Mouse (Mus musculus) lung, postnatal 25 days (tissue): Measurements from ENCODE around the gene Teddm1a.
"Not testable (repeated sequence)": the region's sequence is repeated elsewhere in the genome, so short reads cannot be mapped to it uniquely, and the experiment has no call there.

Experiments
- DNase-seq: peaks from one replicate; pipeline ENCODE4 v3.0.0; 2022; ENCODE audit warnings: low spot score

Teddm1a gene

GRCm38 (mm10) chr1:153891442-153891841 is at the start of gene Teddm1a:
Gene Teddm1a, plus strand, starts transcription at chr1:153891742.
- no peak for DNase-seq

GRCm38 (mm10) chr1:153842121-153842740 is 49.3 kb upstream of the Teddm1a start:
- DNase-seq, result no peak

- no peak for DNase-seq
Measured at GRCm38 (mm10) chr1:153844042-153844441, 47.5 kb upstream of the Teddm1a start, which contains the start of gene Rgsl1. Gene Rgsl1, minus strand, starts transcription at chr1:153844142.

- no peak for DNase-seq
Measured at GRCm38 (mm10) chr1:153846420-153846819, 45.1 kb upstream of the Teddm1a start.

- DNase-seq, result no peak
Measured at GRCm38 (mm10) chr1:153846867-153847266, 44.7 kb upstream of the Teddm1a start.

- DNase-seq, result not testable (repeated sequence)
Measured at GRCm38 (mm10) chr1:153852696-153853095, 38.8 kb upstream of the Teddm1a start.

GRCm38 (mm10) chr1:153855946-153856345 is 35.6 kb upstream of the Teddm1a start:
- DNase-seq, result no peak

GRCm38 (mm10) chr1:153874045-153874444 is 17.5 kb upstream of the Teddm1a start, which contains the start of gene Teddm1b:
Gene Teddm1b, plus strand, starts transcription at chr1:153874345.
- no peak for DNase-seq

GRCm38 (mm10) chr1:153880391-153880790 is 11.2 kb upstream of the Teddm1a start:
- not testable (repeated sequence) for DNase-seq

- DNase-seq, result no peak
Measured at GRCm38 (mm10) chr1:153886024-153886633, 5.4 kb upstream of the Teddm1a start.

- DNase-seq, result no peak
Measured at GRCm38 (mm10) chr1:153890121-153890520, 1.4 kb upstream of the Teddm1a start.

- DNase-seq, result no peak
Measured at GRCm38 (mm10) chr1:153893746-153894145, 2.2 kb downstream of the Teddm1a start.

- no peak for DNase-seq
Measured at GRCm38 (mm10) chr1:153894201-153894893, 2.8 kb downstream of the Teddm1a start.

GRCm38 (mm10) chr1:153894979-153895378 is 3.4 kb downstream of the Teddm1a start:
- peak; percentile 80 for DNase-seq

GRCm38 (mm10) chr1:153897196-153897595 is 5.7 kb downstream of the Teddm1a start:
- DNase-seq, result no peak

GRCm38 (mm10) chr1:153898989-153899730 is 7.6 kb downstream of the Teddm1a start:
- no peak for DNase-seq

- DNase-seq, result peak; percentile 98
Measured at GRCm38 (mm10) chr1:153899731-153900380, 8.3 kb downstream of the Teddm1a start, which contains the start of the genes Glul and Teddm2. Gene Glul, plus strand, starts transcription at chr1:153899944. Gene Teddm2, minus strand, starts transcription at chr1:153900228.

GRCm38 (mm10) chr1:153900381-153900780 is 8.8 kb downstream of the Teddm1a start:
- DNase-seq, result no peak

- DNase-seq, result peak; percentile 92
Measured at GRCm38 (mm10) chr1:153900860-153901730, 9.6 kb downstream of the Teddm1a start.

- no peak for DNase-seq
Measured at GRCm38 (mm10) chr1:153903006-153903405, 11.5 kb downstream of the Teddm1a start.

- no peak for DNase-seq
Measured at GRCm38 (mm10) chr1:153904236-153904635, 12.7 kb downstream of the Teddm1a start.
